Mouse (Mus musculus): Measurements from ENCODE around the gene Tspan32. TPM values are rescaled to one million over a fixed set of nuclear protein-coding genes. Genes with fewer than 3 reads are reported as not detected.

Gene Tspan32
- total RNA-seq (2015; ENCODE audit: low replicate concordance) = 77.4 and 78.8 TPM in 2 replicates
- total RNA-seq (2017; ENCODE audit: low replicate concordance) = 55.2 and 79.5 TPM in 2 replicates

GRCm38 (mm10) chr7:143004727-143005343 is at the start of gene Tspan32:
TSS of gene Tspan32 (plus strand) at chr7:143005046.
- no peak; the same call in 1 of the 2 replicates for ATAC-seq (replicated peaks; ENCODE audit: low FRiP score, poor library complexity, severe bottlenecking)

GRCm38 (mm10) chr7:142956018-142956417 is 48.8 kb upstream of the Tspan32 start:
- ATAC-seq (replicated peaks; ENCODE audit: low FRiP score, poor library complexity, severe bottlenecking) = no peak

- no peak for ATAC-seq (replicated peaks; ENCODE audit: low FRiP score, poor library complexity, severe bottlenecking)
These were observed 46.0 kb upstream of the Tspan32 start for GRCm38 (mm10) chr7:142958817-142959216.

DNA sequence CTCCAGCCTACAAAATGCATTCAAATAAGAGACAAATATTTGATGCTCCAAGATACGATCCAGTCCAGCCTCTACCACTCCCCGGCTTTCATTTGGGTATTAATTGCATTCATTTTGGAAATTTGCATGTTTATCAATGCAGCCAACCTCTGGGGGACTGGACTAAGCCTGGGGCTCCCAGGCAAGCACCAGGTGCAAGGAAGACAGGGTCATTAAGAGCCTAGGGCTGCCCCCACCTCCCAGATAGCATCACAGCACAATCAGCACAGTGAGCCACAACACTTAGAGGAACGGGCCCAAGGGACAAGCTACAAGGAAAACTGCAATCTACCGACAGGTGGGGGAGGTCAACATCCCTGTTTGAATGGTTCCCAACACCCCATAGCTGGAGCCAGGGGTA is 45.1 kb upstream of the Tspan32 start:
- ATAC-seq (replicated peaks; ENCODE audit: low FRiP score, poor library complexity, severe bottlenecking) = no peak

- ATAC-seq (replicated peaks; ENCODE audit: low FRiP score, poor library complexity, severe bottlenecking) = no peak
These were observed 37.4 kb upstream of the Tspan32 start for GRCm38 (mm10) chr7:142967414-142967883.

DNA sequence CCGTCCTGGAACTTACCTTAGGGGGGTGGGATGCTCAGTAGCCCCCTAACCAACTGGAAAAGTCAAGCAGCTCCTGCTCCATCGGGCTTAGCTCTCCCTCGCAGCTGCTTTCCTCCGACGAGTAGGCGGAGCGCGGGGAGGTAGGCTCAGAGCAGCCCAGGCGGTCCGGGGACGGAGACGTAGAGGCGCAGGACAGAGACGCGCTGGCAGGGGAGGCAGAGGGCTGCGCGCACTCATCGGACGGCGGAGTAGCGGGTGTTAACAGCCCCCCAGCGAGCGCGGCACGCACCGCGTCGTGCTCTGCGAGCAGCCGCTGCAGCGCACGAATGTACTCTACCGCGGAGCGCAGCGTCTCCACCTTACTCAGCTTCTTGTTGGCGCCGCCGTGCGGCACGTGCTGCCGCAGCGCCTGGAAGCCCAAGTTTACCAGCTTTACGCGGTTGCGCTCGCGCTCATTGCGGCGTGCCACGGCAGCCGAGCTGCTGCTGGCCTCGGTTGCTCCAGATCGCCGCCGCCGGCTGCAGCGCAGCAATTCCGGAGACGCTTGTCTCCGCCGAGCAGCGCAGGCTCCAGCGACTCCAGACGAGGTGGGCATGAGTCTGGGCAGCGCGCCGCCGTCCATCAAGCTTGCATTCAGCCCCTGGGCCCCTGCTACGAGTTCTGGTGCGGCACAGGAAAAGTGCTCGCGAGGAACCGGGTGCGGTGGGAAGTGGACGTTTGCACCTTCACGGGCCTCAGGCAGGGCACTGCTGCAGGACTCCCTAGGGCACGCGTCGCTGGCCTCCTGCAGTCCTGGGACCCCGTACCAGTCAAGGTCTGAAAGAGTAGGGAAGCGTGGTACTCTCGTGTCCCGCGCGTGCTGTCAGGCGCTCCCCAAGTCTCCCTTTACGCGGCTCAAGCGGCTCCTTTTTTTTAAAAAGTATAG is 36.7 kb upstream of the Tspan32 start:
- ATAC-seq (replicated peaks; ENCODE audit: low FRiP score, poor library complexity, severe bottlenecking) = no peak

GRCm38 (mm10) chr7:142968809-142969511 is 35.9 kb upstream of the Tspan32 start, which contains the start of gene Ascl2:
TSS of gene Ascl2 (minus strand) at chr7:142969264.
- no peak for ATAC-seq (replicated peaks; ENCODE audit: low FRiP score, poor library complexity, severe bottlenecking)

- ATAC-seq (replicated peaks; ENCODE audit: low FRiP score, poor library complexity, severe bottlenecking) = no peak
These were observed 22.9 kb upstream of the Tspan32 start for GRCm38 (mm10) chr7:142981908-142982307.

GRCm38 (mm10) chr7:142985146-142985545 is 19.7 kb upstream of the Tspan32 start:
- ATAC-seq (replicated peaks; ENCODE audit: low FRiP score, poor library complexity, severe bottlenecking) = no peak

DNA sequence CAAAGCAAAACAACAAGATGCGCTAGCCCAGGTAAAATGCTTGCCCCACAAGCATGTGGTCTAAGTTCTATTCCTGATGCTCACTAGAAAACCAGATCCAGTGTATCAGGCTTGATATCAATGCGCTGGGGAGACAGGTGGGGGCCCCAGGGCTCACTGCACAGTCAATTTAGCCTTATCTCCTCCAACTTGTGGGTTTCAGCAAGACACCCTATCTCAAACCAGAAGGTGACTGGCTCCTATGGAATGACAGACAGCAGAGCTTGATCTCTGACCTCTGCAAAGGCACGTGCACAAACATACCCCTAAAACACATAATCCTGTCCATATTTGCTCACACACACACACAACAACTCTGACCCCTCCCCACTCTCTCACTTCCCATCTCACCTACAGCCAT is 17.1 kb upstream of the Tspan32 start:
- no peak for ATAC-seq (replicated peaks; ENCODE audit: low FRiP score, poor library complexity, severe bottlenecking)

DNA sequence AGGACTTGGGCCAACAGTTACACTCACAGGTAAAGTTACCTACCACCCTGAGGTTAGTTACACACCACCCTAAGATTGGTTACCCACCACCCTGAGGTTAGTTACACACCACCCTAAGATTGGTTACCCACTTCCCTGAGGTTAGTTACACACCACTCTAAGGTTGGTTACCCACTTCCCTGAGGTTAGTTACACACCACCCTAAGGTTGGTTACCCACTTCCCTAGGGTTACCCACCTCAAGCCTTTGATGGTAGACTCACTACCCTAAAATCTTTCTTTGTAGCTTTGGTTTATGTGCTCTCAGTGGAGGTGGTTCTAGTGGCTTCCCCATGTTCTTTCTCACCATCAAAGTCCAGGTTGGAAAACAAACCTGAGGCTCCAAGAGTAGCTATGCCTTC is 9.8 kb upstream of the Tspan32 start:
- no peak for ATAC-seq (replicated peaks; ENCODE audit: low FRiP score, poor library complexity, severe bottlenecking)

GRCm38 (mm10) chr7:142995630-142996338 is 9.1 kb upstream of the Tspan32 start:
- peak; percentile 89 for ATAC-seq (replicated peaks; ENCODE audit: low FRiP score, poor library complexity, severe bottlenecking)

- peak; percentile 30; the same call in 1 of the 2 replicates for ATAC-seq (replicated peaks; ENCODE audit: low FRiP score, poor library complexity, severe bottlenecking)
These were observed 7.8 kb upstream of the Tspan32 start for GRCm38 (mm10) chr7:142996998-142997397.

GRCm38 (mm10) chr7:142997403-142998150 is 7.3 kb upstream of the Tspan32 start:
- ATAC-seq (replicated peaks; ENCODE audit: low FRiP score, poor library complexity, severe bottlenecking) = peak; percentile 63

DNA sequence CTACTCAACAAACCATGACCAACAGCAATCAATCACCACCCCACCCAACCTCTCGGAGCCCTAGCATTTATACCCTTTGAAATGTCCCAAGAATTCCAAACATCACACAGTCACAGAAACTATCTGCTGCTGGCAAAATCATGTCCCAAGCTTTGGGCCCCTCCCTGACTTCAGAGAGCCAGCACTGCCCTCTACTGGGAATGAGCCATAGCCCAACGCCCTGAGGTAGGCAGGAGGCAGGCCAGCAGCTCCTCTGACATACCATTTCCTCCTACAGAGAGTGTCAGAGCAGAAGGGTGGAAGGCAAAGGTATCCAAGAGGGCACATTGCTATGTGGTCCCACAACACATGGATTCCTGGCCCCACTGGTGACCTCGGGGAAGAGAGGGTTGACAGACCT is 2.2 kb upstream of the Tspan32 start:
- no peak for ATAC-seq (replicated peaks; ENCODE audit: low FRiP score, poor library complexity, severe bottlenecking)

- peak; percentile 36 for ATAC-seq (replicated peaks; ENCODE audit: low FRiP score, poor library complexity, severe bottlenecking)
These were observed 674 bp downstream of the Tspan32 start for GRCm38 (mm10) chr7:143005344-143006096.

- ATAC-seq (replicated peaks; ENCODE audit: low FRiP score, poor library complexity, severe bottlenecking) = peak; percentile 66
These were observed 1.4 kb downstream of the Tspan32 start for GRCm38 (mm10) chr7:143006097-143006755.

All from erythroblast, adult 5-6 weeks (primary cell).